Mouse (Mus musculus) thymus, postnatal 4 days (tissue): ENCODE data around the gene Tnfaip8l1.

Experiments used
- DNase-seq: peaks from one replicate; pipeline ENCODE4 v3.0.0; 2021

Gene Tnfaip8l1

GRCm38 (mm10) chr17:56183658-56184103, 21.4 kb downstream of the Tnfaip8l1 start, which contains the start of gene Mydgf:
Gene Mydgf (minus strand): TSS chr17:56183920.
- peak; percentile 96 for DNase-seq

DNA sequence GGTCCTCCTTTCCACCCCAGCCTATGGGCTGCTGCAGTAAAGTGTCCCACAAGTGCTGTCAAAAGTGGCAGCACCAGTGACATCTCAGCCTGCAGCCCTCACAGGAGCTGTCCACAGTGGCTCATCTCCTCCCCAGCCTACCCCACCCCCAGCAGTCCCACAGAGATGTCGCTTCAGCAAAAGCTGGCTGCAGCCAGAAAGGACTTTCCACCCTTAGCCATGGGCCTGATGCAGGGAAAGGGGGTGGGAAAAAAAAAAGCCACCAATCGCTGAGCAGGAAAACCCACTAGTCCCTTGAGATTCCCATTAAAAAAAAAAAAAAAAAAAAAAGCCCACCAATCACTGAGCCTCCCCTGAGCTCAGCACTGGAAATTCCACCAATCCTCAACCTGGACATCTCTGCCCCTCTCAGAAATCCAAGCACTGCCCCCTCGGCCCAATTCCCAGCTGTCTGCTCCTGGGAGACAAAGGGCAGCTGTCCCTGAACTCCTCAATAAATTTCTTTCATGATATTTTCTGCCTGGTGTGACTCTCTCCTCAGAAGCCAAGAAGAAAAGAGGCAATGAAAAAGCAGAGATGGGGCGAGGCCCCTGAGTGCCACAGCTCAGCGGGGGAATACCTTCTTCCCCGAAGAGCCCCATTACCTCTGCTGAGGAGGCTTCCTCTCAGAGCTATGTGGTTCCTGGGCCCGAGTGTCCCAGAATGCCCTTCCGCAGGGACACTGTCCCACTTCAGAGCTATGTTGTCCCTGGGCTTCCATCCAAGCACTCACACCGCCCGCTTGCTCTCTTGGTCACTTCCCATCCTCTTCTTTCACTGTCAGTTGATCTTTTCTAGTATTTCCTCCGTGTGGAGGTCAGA, 23.2 kb downstream of the Tnfaip8l1 start:
- DNase-seq: no peak

GRCm38 (mm10) chr17:56191266-56191665, 29.0 kb downstream of the Tnfaip8l1 start:
- no peak for DNase-seq

- DNase-seq: no peak
Measured at GRCm38 (mm10) chr17:56194357-56194756, 32.1 kb downstream of the Tnfaip8l1 start.

DNA sequence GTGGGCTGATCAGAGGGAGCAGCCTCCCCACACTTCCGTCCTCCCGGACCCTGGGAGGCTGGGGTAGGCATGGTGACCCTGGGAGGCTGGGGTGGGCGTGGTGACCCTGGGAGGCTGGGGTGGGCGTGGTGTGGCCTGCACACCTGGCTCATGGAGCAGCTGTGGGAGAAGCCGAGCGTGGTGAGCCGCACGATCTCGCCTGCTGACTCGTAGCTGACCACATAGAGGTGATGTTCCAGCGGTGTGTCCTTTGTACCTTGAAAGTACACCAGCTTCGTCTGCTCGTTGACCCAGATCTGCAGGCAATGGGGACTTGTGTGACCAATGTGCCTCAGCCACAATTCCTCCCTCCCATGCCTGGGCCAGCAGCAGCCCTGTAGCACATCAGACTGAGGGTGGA, 32.5 kb downstream of the Tnfaip8l1 start:
- no peak for DNase-seq

DNA sequence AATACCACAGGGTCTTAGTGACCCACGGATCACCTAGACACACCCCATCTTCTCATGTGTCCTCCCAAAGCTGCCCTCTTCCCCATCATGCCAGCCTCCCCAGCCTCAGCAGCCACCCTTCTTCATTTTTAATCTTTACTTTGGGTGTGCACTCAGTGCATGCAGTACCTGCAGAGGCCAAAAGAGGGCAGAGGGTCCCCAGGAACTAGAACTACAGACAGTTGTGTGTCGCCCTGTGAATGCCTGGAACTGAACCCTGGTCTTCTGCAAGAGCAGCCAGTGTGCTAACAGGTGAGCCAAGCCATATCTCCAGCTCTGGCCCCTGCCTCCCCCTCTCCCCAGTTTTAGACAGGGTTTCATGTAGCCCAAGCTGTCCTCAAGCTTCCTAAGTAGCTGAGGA, 34.6 kb downstream of the Tnfaip8l1 start:
- DNase-seq: peak; percentile 62

DNA sequence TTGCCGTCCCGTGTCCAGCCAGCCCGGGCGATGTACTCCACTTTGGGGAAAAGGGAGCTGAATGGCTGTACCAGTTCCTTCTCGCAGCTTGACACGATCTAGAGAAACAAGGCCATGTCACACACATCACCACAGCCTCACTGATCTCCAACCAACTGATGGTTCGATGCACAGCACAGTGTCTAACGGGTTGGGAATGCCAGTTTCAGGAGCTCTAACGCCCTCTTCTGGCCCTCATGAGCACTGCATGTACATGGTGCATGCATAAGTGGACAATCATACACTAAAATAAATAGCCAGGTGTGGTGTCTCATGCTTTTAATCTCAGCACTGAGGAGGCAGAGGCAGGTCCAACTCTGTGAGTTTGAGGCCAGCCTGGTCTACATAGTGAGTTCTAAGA, 38.3 kb downstream of the Tnfaip8l1 start:
- no peak for DNase-seq

GRCm38 (mm10) chr17:56201642-56202041, 39.4 kb downstream of the Tnfaip8l1 start:
- no peak for DNase-seq

- no peak for DNase-seq
Measured at GRCm38 (mm10) chr17:56202476-56202875, 40.2 kb downstream of the Tnfaip8l1 start.

DNA sequence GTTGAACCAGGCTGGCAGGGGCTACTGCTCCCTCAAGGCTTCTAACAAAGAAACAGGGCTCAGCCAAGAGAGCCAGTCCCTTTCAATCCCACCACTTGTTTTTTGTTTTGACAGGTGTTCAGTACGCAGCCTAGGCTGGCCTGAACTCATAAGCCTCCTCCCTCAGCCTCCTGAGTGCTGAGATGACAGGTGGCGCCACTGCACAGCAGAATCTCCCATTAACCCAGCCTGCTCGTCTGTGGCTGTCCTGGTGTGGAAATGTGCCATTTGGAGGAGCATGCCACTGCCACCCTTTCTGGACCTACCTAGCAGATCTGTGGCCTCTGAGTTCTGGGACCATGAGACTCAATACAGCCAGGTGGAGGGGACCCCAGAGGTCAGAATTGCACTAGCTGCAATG, 41.5 kb downstream of the Tnfaip8l1 start:
- no peak for DNase-seq

GRCm38 (mm10) chr17:56206276-56206884, 44.1 kb downstream of the Tnfaip8l1 start:
- no peak for DNase-seq

DNA sequence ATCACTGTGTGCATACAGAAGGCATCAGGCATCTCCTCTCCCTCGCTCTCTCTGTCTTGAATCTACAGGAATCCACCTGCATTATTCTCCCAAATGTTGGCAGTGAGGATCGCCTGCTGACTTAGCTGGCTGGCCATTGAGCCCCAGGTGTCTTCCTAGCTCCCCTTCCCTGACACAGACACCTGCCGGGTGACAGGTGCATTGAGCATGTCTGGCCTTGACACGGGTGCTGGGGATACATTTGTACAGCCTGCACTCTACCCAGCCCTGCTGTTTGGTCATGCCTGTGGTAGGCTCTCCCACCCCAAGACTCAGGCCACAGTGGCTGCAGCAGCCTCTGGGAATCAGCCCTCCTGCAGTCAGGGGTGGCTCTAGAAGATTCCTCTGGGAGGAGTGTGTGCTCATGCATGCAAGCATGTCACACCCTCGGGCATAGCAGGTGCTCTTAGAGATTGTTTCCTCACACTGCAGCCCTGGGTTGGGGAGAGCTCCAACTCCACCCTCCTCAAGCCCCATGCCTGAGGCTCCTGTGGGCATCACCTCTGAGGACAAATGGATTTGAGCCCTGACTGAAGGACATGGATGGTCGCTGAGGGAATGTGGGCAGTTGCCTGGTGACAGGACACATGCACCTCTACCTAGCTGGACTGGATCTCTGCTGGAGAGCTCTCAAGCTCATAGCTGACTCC, 44.9 kb downstream of the Tnfaip8l1 start:
- DNase-seq: no peak

- DNase-seq: no peak
Measured at GRCm38 (mm10) chr17:56207963-56208530, 45.8 kb downstream of the Tnfaip8l1 start.

GRCm38 (mm10) chr17:56208821-56209220, 46.5 kb downstream of the Tnfaip8l1 start:
- no peak for DNase-seq

- DNase-seq: no peak
Measured at GRCm38 (mm10) chr17:56211090-56211489, 48.8 kb downstream of the Tnfaip8l1 start.

- no peak for DNase-seq
Measured at GRCm38 (mm10) chr17:56212676-56213075, 50.4 kb downstream of the Tnfaip8l1 start.

DNA sequence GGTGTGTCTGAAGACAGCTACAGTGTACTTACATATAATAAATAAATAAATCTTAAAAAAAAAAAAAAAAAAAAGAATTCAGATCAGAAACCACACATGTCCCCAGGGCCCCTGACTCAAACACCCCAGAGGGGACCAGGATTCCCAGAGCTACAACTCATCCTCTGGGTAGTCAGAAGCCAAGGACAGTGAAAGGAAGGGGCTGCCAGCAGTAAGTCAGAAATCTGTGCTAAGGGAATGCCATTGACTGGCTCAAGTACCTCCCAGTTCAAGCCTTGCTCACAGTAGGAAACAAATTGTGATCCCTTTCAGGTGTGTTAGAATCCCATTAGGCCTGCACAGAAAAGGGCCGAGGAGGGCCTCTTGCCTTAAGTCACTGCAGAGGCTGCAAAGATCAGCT, 52.0 kb downstream of the Tnfaip8l1 start:
- DNase-seq: no peak

GRCm38 (mm10) chr17:56217670-56218069, 55.4 kb downstream of the Tnfaip8l1 start:
- no peak for DNase-seq

GRCm38 (mm10) chr17:56218377-56219191, 56.3 kb downstream of the Tnfaip8l1 start, which contains the start of gene Dpp9:
Gene Dpp9 (minus strand): TSS chr17:56218905.
- peak; percentile 89 for DNase-seq

DNA sequence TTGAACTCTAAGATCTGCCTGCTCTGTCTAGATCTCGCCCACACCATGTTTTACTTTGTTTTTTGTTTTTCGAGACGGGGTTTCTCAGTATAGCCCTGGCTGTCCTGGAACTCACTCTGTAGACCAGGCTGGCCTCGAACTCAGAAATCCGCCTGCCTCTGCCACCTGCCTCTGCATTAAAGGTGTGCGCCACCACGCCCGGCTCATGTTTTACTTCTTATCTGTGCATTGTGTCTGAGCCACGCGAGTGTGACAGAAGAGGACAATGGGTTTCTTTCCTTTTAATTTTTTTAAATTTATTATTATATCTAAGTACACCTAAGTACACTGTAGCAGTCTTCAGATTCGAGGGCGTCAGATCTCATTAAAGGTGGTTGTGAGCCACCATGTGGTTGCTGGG, 57.0 kb downstream of the Tnfaip8l1 start:
- no peak for DNase-seq

DNA sequence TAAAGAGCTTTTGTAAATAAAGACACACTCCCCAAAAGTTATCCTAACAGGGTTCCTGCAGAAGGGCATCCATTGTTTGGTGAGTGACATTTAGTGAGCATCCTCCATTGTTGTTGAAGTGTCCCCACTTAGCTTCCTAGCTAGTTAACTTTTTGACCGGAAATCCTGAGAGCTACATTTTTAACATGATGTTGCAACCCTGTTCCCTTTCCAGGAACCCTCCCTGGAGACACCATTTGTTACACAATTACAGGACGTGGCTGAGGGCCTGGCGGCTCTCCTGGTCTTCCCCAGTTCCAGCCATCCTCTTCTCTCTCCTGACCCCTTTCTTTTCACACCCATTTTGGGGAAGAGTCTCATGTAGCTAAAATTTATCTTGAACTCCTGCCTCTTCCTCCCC, 57.5 kb downstream of the Tnfaip8l1 start:
- DNase-seq: no peak
